Mouse (Mus musculus) sigmoid colon, adult 10 weeks (tissue): ENCODE results near the gene Olfr545. TPM values are rescaled to one million over a fixed set of nuclear protein-coding genes. Genes with fewer than 3 reads are reported as not detected.

Experiments used
- polyA plus RNA-seq: library from polyadenylated mRNA; stranded (reverse); fragments of 350-450 nt; fragmentation: Illumina TruSeq; extraction: RNeasy Lipid Tissue Mini Kit (QIAGEN cat#74804); gene quantifications from one replicate; pipeline ENCODE4 v1.2.3, GENCODE M21; 2014; ENCODE audit warnings: low read depth, low replicate concordance

Olfr545 gene
- not detected for polyA plus RNA-seq

GRCm38 (mm10) chr7:102499473-102499872, at the start of gene Olfr545:
TSS of gene Olfr545 (minus strand) at chr7:102499573.

DNA sequence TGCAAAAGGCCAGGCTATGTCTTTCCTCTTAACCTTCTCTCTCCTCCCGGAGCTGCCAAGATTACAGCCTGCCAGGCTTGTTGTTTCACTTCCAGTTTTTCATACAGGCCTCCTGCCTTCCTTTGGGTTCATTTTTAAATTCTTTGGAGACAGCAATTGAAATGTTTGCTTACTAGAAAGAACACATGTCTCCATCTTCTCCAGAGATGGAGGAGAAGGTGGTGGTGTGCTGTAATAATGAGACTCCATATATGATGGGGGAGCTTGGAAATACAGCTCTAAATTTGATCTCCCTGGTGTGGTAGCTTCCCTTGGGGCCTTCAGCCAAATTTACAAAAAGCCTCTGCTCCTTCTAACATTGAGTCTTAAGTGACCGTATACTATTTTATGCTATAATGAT, 41.2 kb upstream of the Olfr545 start, which contains the start of gene Olfr548-ps1:
Gene Olfr548-ps1, plus strand, starts transcription at position 301 of the 400 bp plus-strand sequence.

DNA sequence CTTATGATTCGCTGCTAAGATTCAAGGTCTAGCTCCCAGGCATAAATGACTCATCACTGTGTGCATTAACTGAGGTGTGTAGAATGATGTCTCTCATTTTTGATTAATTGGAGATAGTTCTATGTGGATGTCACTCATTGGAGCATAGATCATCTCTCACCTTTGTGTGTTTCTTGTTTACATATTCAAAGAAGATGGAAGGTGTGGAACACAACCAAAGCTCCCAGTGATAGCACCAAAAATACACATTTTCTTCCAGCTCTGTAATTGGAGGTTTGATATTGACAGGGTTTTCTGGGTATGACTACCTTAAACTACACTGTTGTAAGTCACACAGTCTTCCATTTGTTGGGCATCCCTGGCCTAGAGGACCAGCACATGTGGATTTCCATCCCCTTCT, 35.1 kb upstream of the Olfr545 start, which contains the start of gene Olfr547:
Gene Olfr547, plus strand, starts transcription at position 301 of the 400 bp plus-strand sequence.

DNA sequence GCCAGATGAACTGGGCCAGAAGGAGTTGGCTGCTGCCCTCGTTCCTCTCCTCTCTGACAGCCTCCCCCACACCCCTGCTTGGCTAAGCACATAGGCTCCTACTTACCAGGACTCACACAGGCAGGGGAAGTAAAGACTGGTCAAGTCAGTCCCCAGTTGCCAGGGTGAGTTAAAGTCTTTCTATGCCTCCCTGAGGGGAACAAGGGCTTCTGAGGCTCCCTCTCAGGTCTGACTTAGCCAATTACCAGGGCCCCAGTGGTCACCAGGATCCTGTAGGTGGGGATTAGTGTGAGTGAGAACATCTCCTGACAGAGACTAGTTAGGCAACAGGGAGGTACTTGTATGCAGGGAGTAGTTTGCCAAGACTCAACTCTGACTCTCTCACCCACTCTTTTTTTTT, 11.2 kb downstream of the Olfr545 start, which contains the start of gene Olfr544:
Gene Olfr544, minus strand, starts transcription at position 153 of the 400 bp plus-strand sequence.

GRCm38 (mm10) chr7:102481579-102481978, 17.8 kb downstream of the Olfr545 start, which contains the start of gene Olfr543:
TSS of gene Olfr543 (minus strand) at chr7:102481679.

DNA sequence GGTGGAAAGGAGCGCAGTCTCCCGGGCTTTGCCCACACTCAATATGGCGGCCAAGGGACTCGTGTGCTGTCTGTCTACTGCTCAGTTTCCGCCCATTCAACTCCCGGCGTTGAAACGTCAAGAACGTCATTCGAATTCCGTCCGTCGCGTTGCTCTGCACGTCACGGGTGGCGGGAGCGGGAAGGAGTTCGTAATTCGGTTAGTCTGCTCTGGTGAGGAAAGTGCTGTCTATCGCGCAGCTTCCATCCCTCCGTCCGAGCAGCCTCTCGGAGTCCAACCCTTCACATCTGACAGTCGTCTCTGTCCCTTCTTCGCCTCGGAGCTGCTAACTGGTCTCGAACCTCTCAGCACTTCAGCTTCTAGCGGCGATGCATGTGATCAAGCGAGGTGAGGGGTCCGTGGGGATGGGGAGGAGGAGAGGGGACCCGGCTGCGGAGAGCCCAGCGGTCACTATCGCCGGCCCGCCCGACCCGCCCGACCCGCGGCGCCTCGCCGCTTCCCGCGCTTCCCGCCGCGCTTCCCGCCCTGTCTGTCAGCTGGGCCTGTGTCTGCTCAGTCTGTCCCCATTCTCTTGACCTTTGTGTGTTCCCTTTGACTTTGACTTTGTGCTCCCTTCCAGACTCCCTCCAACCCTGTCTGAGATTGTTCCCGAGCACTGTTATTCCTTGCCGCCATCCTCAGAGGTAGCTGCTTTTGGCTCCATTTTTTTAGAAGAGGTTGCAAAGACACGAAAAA, 57.5 kb downstream of the Olfr545 start, which contains the start of gene Rrm1:
Gene Rrm1, plus strand, starts transcription at position 39 of the 735 bp plus-strand sequence.

Other genes starting within 250 kb of the Olfr545 start
- gene Rhog, start 243.5 kb downstream of the Olfr545 start, polyA plus RNA-seq, result 3.7 TPM
- gene Stim1, start 231.8 kb downstream of the Olfr545 start, polyA plus RNA-seq, result 23.3 TPM
- gene Rrm1, start 57.9 kb downstream of the Olfr545 start, polyA plus RNA-seq, result 39.3 TPM
- gene Olfr543, start 17.9 kb downstream of the Olfr545 start, polyA plus RNA-seq, result not detected
- not detected for gene Olfr544, start 11.3 kb downstream of the Olfr545 start, polyA plus RNA-seq
- gene Olfr547, start 35.2 kb upstream of the Olfr545 start, polyA plus RNA-seq, result not detected
- gene Olfr548-ps1, start 41.3 kb upstream of the Olfr545 start, polyA plus RNA-seq, result not detected
- gene Olfr549, start 50.3 kb upstream of the Olfr545 start, polyA plus RNA-seq, result not detected
- 18.4 TPM for gene Trim21, start 65.9 kb upstream of the Olfr545 start, polyA plus RNA-seq
- gene Olfr550, start 71.9 kb upstream of the Olfr545 start, polyA plus RNA-seq, result not detected
- gene Olfr551, start 92.3 kb upstream of the Olfr545 start, polyA plus RNA-seq, result not detected
- gene Olfr552, start 98.2 kb upstream of the Olfr545 start, polyA plus RNA-seq, result not detected
- gene Olfr553, start 118.6 kb upstream of the Olfr545 start, polyA plus RNA-seq, result not detected
- not detected for gene Olfr554, start 138.9 kb upstream of the Olfr545 start, polyA plus RNA-seq
- not detected for gene Olfr555, start 159.2 kb upstream of the Olfr545 start, polyA plus RNA-seq
- gene Olfr556, start 165.3 kb upstream of the Olfr545 start, polyA plus RNA-seq, result not detected
- 12.6 TPM for gene Trim68, start 187.8 kb upstream of the Olfr545 start, polyA plus RNA-seq
- gene Olfr557, start 196.3 kb upstream of the Olfr545 start, polyA plus RNA-seq, result not detected
- 5.8 TPM for gene Olfr558, start 202.6 kb upstream of the Olfr545 start, polyA plus RNA-seq
- gene Olfr33, start 219.5 kb upstream of the Olfr545 start, polyA plus RNA-seq, result not detected
- gene Olfr559, start 227.9 kb upstream of the Olfr545 start, polyA plus RNA-seq, result not detected